Mouse (Mus musculus): ENCODE results near the gene Ube2d1.

The Ube2d1 gene

DNA sequence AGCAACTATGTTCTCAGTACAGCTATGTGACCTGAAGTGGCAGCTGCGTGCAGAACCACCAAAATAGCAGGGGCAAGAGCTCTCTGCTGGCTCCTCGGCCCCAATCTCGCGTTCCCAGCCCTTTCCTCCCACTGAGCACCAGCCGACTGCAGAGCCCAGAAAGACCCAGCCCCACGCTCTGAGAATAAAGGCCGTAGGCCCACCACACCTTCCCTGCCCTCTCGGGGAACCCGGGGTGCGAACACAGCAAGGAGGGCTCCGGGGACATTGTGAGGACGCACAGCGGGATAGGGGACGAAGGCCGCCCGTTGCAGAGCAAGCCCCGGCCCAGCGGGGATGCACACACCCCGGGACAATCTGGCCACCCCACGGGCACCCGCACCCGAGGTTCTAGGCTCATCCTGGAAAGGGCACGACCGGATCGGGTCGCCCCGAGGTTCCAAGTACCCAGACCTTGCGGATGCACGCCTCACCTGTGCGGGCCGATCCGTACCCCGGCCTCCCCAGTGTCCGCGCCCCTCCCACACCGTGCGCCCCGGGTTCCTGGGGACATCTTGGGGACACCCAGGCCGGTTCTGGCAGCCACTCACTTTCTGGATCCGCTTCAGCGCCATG, 444 bp downstream of the Ube2d1 start:
- peak in 1 of 2 experiments; percentile 18 for DNase-seq (ENCODE audit: low spot score in 2 of 2)

DNA sequence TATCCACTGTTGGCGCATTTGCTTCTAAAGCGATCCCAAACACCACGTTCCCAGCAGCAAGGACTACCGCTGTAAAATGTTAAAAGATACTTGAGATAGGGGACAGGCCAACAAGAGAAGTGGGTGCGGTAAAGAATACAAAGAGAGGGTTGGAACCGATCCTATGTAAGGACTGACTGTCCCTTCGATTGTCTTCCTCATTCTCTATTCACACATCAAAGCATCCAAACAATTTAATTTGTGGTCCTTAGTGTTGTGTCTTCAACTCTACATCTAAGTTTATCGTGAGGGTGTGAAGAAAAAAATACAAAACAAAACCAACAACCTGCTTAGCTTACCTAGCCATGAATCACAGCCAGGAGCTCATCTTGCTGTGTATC, 941 bp downstream of the Ube2d1 start:
- no peak for DNase-seq (ENCODE audit: low spot score in 2 of 2)

DNA sequence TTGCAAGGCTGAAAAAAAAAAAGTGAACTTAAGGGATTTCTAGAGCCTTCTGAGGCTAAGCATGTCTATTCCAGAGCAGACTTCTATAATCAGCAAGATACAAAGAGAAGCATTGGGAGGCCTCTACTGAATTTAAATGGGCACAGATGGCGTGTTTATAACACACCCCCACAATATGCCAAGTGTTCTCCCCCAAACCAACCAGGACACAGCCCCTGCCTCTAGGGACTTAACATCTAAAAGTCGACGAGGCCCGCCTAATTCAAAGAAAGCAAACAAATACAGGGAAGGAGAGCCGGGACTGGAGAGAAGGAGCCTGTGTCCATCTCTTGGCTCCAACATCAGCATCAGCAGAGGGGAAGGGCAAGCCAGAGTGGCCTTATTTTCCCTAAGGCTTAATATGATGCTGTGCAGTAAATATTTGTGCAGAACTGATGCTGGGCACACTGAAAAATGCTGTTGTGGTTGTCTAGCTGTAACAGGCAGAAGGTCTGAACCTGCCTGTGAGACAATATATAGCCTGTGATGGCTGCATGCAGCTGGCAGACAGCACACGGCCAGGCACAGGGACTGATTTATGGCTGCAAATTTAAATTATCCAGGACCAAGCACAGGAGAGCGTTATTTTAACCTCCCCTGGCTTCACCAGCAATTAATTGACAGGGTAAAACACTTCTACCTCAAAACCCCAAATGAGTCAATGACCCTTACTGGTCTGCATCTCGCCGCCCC, 11.9 kb downstream of the Ube2d1 start:
- DNase-seq (ENCODE audit: low spot score in 2 of 2), result no peak

DNA sequence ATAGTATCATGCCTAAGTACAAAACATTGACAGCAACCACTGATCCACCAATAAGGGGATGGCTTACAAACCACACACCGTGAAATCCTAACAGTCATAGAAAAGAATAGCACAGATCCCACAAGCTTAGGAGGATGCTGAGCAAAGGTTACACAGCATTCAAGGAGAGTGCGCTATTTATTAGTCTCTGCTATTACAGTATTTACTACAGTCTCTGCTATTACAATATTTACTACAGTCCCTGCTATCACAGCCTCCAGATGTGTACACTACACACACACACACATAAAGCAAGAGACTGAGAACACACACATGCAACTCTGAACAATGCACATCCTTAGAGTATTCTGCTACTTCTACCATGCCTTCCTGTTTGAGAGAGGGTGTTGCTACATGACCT, 17.1 kb downstream of the Ube2d1 start:
- DNase-seq (ENCODE audit: low spot score in 2 of 2), result no peak

DNA sequence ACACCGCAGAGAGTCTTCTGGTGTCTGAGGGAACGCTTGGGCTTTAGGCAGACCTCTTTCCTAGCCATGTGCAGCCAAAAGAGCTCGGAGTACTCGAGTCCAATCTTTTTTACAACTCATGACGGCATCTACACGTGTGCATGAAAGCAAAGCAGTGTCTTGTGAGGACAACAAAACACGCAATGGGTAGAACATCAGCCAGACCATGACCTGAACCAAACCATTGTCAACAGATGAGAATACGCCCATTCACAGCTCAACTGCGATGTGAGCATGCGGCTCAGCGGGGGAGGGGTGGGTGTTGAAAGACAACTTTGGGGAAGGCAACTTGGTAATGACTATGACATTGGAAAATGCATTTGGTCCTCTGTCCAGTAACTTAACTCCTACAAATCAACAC, 17.6 kb downstream of the Ube2d1 start:
- DNase-seq (ENCODE audit: low spot score in 2 of 2), result no peak

DNA sequence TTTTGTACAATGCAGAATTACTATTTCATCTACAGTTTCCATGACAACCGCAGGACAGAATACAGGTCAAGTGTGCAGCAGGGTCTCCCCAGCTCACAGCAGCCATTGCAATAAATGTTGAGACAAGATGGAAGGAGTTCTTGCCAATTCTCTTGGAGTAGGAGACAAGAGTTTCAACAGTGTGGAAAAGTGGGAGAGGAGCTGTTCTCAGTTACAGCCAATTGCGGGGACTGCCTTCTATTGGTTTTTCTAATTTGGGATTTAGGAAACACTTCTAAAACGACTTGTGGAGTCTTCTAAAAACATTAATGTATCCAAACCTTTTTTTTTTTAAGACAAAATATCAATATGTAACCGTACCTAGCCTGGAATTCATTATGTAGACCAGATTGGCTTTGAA, 20.0 kb downstream of the Ube2d1 start:
- no peak for DNase-seq (ENCODE audit: low spot score in 2 of 2)

DNA sequence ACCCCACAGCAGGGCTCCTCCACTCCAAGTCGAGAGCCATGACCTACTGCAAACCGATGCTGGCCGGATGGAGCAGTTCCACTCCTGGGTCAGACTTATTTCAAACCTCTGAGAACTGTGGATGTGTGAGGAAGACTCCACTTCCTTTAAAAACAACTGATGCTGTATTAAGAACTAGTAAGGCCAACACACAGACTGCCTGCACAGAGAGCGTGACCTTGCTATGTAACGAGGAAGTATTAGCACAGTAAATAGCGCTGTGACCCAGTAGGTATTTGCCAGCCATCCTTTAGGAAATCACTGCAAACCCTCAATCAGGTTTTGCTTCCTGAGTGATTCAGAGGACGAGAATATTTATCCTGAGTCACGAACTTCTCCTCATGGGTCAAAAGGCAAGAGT, 23.4 kb downstream of the Ube2d1 start:
- no peak for DNase-seq (ENCODE audit: low spot score in 2 of 2)

DNA sequence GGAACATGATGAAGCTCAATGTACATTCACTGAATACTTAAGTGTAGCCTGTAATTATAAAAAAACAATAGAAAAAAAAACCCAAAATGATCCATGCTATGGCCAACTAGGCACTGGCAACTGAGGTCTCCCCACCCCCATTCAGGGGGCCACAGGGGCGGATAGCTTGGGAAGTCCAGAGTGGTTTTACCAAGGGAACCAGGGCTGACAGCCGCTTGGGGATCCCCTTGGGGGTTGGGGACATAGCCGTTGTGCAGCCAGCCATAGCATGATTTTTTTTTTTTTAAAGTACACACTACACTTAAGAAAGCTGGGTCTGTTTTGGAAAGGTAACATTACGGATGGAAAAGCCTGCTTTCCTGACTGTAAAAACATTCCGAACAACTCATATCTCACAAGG, 26.1 kb downstream of the Ube2d1 start:
- peak in 1 of 2 experiments; percentile 18 for DNase-seq (ENCODE audit: low spot score in 2 of 2)

DNA sequence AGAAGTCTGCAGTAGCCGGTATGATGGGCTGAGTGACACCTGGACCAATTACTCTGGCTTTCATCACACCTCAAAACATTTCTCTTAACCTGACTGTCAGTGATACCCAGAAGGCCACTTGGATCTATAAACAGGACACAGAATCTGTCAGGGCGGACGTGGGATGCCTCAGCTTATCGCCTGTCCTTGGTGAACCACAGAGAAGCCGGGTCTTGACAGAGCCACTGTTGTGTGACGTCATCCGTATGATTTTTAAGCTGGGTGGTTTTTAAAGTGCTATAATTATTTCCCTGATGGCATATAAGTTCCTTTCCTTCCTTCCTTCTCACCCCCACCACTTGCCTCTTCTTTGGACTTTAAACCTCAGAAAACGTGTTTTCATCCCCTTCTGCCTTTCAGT, 26.5 kb downstream of the Ube2d1 start:
- no peak for DNase-seq (ENCODE audit: low spot score in 2 of 2)

DNA sequence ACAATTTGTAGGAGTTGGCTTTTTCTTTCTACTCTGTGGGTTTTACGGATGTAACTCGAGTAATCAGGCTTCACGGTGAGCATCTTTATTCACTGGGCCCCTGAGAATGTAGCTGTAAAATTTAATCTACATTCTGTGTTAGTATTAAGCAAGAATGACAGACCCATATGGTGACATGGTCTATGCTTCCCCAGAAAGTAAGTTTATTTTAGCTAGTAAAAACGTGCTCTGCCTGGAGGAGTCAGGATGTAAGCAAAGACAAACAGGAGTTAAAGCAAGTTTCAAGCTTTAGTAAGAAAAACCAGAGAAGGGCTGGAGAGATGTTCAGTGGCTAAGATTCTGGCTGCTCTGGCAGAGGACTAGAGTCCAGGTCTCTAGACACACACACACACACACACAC, 31.9 kb downstream of the Ube2d1 start:
- DNase-seq (ENCODE audit: low spot score in 2 of 2), result no peak

DNA sequence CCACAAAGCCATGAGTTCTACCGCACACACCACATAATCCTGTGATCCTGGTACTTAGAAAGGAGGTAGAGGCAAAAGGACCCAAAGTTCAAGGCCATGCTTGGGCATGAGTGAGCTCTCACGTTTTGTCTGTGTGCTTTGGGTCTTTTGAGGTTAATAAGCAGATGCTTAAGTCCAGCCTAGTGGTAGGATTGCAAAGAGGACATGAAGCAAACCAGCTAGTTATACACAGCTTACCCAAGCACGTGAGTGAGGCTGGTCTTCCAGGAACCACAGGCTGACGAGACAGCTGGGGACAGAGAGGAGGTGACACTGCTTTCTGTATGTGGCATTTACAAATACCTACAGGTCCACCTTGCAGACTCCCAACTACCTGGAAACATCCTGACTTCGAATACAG, 32.6 kb downstream of the Ube2d1 start:
- no peak for DNase-seq (ENCODE audit: low spot score in 2 of 2)

DNA sequence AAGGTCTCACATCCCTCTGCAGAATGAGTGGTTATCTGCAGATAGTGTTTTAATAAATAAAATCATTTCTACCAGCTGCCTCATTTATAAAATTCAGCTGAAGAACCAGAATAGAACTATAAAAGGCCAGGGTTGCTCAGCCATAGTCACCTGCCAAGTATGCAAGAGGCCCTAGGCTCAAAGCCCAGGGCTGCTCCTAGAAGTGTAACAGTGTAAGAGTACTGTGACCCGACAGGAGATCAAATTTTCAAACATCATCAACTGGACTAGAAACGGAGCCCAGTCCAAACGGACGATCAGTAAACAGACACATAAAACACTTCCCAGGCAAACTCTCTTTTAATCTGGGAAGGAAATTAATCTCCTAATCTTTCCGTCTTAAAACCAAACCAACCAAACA, 33.2 kb downstream of the Ube2d1 start:
- no peak for DNase-seq (ENCODE audit: low spot score in 2 of 2)

DNA sequence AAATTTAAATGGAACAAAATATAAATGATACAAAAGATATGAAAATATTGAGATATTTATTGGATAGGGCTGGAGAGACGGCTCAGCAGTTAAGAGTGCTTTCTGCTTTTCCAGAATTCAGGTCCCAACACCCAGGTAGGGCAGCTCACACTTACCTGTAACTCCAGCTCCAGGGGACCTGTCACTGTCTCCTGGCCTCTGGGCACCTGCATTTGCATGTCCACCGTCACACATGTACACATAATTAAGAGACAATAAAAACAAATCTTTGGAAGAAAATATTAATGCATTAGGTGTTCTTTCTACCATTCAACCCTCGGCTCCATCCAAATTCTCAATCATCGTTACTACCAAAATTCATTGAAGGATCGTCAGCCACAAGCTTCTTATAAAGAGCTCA, 33.8 kb downstream of the Ube2d1 start:
- DNase-seq (ENCODE audit: low spot score in 2 of 2), result no peak

DNA sequence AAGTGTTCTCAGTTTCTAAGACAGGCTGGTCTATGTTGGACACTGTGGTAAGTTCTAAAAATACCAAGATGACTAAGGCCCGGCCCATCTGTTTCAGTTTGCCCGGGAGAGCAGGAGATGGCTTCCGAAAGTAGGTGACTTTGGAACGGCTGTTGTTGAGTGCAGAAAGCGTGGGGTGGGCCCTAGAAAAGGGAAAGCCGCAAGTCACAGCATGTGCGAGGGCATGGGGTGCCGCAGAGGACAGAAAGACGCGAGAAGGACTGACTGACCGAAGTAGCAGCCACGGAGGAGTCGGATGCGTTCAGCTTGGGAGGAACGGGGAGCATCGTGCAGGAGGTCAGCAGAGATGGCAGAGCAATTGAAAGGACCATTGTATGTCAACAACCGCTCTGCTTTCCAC, 34.6 kb downstream of the Ube2d1 start:
- DNase-seq (ENCODE audit: low spot score in 2 of 2), result no peak

DNA sequence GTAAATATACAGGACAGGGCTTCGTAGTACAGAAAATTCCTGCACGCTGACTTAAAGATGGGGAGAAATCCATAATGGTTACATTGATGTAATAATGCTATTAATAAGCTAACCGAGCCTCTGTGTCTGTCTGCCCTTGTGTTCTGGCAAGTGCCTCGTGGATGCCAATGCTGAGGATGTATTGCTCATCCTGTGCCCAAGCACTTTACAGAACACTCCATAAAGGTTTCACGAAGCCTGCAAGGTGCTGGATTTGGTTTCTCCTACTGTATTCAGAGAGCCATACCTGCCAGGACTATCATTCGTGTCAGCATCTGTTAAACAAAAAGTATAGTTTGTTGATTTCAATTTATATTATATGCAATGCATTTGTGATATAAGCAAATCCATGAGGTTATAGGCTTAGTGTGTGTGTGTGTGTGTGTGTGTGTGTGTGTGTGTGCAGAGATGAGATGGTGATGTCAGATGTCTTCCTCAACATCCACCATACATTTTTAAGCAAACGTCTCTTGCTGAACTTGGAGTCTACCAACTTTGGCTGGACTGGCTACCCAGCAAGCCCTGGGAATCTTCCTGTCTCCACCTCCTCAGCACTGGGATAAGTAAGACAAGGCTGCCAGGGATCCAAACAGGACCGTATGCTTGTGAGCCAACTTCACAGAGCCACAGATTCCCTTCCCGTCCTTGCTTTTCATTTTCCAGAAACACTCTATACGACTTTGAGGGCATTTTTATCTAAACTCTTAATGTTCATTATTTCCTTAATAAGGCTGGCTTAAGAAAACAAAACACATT, 35.8 kb downstream of the Ube2d1 start:
- DNase-seq (ENCODE audit: low spot score in 2 of 2), result no peak

DNA sequence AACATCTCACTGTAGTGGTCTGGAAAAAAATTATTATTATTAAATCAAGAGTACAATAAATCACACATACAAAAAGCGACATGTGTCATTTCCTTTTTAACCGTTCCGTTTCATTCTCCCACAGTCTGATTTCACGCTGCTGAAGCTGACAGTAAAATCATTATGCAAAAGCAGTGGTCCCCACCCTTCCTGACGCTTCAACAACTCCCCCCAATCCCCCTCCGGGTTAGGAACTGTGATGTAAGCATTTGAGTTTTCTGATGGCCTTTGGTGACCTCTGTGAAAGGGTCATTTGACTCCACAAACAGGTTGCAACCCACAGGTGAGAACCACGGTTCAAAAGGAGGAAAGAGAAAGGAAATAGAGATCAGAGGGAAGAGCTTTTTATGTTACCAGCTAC, 38.1 kb downstream of the Ube2d1 start:
- peak in 1 of 2 experiments; percentile 25 for DNase-seq (ENCODE audit: low spot score in 2 of 2)

DNA sequence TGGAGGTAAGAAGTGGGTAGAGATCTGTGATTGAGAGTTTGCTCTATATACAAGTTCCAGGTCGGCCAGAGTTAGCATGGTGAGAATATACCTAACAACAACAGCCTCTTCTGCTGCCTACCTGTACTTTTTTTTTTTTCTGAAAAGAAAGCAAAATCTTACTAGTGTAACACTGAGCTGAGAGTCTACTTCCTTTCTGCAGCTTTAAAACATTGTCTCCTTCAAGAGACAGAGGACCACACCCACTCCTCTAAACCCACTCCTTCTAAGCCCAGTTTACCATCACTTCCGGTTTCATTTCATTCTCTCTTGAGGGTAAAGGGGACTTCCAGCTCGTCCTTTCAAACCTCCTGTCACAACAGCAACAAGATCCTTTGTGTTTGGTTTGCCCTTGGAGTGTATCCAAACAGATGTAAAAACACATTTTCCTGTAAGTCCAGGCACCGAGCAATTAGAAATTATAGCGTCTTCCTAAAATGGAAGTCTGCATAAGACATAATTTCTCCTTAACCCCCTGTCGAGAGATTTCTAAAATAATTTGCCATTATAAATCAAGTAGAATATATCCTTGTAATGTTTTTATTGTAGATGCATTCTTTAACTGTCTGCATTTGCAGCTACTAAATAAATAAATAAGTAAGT, 45.5 kb downstream of the Ube2d1 start:
- DNase-seq (ENCODE audit: low spot score in 2 of 2), result no peak

DNA sequence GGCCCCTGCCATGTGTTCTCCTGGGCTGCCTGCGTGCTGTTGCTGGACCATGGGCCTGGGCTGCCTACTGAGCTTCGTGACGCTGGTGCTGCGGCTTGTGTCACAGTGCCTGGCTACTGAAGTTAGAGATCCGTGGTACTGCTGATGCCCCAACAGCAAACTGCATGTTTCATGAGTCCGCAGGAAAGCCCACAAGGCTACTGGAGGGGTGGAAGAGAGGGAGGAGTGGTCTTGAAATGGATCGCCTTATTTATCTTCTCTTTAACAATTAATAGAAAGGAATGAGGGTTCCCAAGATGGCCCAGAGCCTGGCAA, 46.9 kb downstream of the Ube2d1 start, which contains the start of gene Tfam:
Gene Tfam, minus strand, starts transcription at position 41 of the 315 bp plus-strand sequence.
- no peak for DNase-seq (ENCODE audit: low spot score in 2 of 2)

DNA sequence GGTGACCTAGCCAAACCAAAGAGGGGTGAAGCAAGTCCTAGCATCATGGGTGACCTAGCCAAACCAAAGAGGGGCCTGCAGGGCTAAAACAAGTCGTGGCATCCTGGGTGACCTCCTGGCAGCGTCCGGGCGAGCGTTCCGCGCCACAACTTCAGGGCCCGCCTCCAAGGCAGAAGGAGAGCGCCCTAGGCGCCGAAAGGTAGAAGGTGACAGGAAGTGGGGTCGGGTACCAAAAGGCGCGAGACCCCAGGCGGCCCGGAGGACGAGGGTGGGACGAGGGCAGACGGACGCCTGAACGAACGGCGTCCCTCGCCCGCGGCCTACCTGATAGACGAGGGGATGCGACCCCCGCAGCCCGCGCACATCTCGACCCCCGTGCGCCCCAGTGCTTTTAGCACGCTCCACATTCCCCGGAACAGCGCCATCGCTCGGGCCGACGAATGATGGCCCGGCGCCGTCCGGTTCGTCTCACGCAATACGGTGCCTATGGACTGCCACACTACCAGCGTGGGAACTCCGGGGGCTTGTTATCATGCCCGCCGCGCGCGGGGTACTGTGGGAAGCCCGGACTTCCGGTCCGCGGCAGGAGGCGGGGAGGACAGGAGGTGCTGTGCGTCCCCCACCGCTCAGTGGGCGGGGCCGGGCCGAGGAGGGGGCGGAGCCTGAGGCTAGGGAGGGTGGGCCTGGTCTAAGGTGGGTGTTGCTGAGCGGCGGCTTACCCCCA, 47.4 kb downstream of the Ube2d1 start:
- peak; percentile 96 to 98 for DNase-seq (ENCODE audit: low spot score in 2 of 2)

DNA sequence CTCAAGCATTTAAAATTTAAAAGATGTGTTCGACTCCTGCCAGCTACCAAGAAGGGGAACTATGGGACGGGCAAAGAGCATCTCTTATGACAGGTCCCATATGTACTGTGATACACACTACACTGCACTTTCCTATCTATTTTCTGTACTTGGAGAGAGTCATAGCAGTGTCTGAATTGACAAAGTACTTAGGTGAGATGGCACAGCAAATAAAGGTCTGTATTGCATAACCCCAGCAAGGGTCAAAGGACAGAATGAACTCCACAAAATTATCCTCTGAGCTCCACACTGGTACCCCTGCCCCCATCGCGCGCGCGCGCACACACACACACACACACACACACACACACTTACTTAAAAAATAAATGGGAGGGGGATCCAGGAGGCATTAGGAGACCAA, 51.0 kb downstream of the Ube2d1 start:
- DNase-seq (ENCODE audit: low spot score in 2 of 2), result no peak

DNA sequence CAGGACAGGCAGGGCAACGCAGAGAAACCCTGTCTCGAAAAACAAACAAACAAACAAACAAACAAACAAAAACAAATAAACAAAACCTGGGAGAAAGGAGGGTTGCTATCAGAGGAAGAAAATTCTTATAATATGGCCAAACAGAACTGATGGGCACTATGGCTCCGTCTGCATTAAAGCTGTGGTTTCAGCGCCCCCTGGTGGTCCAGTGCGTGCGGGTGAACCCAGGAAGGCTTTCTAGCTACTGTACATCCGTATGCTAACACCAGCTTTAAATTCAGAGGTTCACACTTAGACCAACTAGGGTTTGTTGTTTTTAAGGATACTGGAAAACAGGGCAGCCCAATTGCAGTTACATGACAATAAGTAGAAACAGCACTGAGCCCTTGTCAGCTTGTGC, 59.2 kb downstream of the Ube2d1 start:
- peak; percentile 74 to 94 for DNase-seq (ENCODE audit: low spot score in 2 of 2)

DNA sequence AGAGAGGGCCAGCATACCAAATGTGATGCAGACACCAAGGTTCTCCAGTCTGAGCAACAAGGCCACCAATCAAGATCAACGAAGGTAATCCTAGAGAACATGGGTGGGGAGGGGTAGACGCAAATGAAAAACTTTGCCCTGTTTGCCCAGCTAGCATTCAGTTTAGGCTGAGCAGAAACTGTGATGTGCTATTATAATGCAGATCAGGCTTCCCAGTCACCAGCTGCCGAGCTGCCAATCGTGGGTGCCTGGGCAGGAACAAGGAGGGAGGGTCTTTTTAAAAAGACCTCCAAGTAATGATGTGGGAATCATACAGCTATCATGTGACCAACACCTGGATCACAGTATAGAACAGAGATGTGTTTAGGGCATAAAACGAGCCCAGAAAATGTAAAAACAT, 62.0 kb downstream of the Ube2d1 start:
- DNase-seq (ENCODE audit: low spot score in 2 of 2), result no peak

Data from spleen, postnatal 4 days (tissue).